Mouse (Mus musculus) cerebellum, adult 2 months (tissue): ENCODE data around the gene Ebf4.

Experiments
- CTCF ChIP-seq: fragments of 200-500 bp; IDR thresholded peaks from 2 replicates; pipeline ENCODE4 v1.5.1; 2011; ENCODE audit warnings: low read depth, mild to moderate bottlenecking, control low read depth, low read length, moderate library complexity, borderline replicate concordance; ENCODE audit not compliant: insufficient read depth
- POLR2A ChIP-seq: fragments of 200-500 bp; IDR thresholded peaks from 2 replicates; pipeline ENCODE4 v1.6.1; 2011; ENCODE audit warnings: low read length, control low read depth, borderline replicate concordance; ENCODE audit not compliant: insufficient read depth

DNA sequence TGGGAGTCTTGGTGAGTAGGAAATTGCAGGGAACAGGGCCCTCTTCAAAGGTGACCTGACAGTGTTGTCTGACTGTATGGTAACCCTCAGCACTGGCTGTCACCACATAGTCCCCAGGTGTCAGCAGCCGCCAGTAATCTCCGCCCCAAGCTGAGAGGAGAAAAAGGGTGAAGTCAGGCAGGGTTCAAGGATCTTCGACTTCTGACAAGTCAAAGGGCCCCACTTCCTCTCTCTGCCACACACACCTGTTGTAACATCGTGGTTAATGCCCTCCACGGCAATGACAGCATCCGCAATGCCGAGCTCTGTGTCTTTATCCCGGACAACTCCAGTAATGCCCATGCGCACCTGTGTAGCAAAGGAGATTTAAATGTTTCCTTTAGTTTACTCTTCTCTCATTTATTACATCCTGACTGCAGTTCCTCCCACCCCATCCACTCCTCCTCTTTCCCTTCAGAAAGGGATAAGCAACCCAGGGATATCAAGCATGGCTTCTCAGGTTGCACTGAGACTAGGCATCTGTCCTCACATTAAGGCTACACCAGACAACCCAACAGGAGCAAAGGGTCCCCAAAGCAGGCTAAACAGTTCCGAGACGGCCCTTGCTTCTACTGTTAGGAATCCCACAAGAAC lies 96.1 kb downstream of the Ebf4 start:
- TF ChIP-seq POLR2A (no peak), CTCF (no peak)
